Mouse (Mus musculus): ENCODE measurements around the gene Slc4a4. TPM values are rescaled to one million over a fixed set of nuclear protein-coding genes. Genes with fewer than 3 reads are reported as not detected.
"Not testable (repeated sequence)": the region's sequence is repeated elsewhere in the genome, so short reads cannot be mapped to it uniquely, and the experiment has no call there.

The Slc4a4 gene
- polyA plus RNA-seq, 1 experiment from 2014 or later, result 0.70 TPM

GRCm38 (mm10) chr5:89090131-89090530 is 203.5 kb downstream of the Slc4a4 start:
- WGBS (ENCODE audit: insufficient replicate concordance), result 46% methylated on average over 3 of the region's 3 CpGs
- Histone ChIP-seq H3K4me3 (replicated peaks) (no peak overlapping the region), H3K9me3 (replicated peaks) (no peaks in the 10 kb centered on the region), H3K27ac (no peak overlapping the region), H3K36me3 (no peaks in the 10 kb centered on the region), H3K27me3 (no peaks in the 10 kb centered on the region), H3K4me2 (no peak overlapping the region), H3K9ac (no peak overlapping the region), H3K4me1 (replicated peaks) (no peaks in the 10 kb centered on the region)
- DNase-seq (no peak), ATAC-seq (ENCODE audit: low read depth) (no peak)

DNA sequence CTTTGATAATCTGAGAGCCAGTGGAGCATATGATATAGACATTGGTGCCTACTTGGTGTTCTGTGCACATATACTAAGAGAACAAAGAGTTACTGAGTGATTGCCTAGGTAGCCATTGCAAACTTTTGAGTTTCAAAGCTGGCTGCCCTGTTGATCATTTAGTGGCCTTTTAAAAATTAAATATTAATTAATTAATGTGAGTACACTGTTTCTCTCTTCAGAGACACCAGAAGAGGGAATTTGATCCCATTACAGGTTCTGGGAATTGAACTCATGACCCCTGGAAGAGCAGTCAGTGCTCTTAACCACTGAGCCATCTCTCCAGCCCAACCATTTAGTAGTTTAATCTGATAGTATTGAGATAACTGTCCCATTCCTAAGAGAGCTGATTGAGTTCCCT is 209.8 kb downstream of the Slc4a4 start:
- no peak for ATAC-seq (ENCODE audit: low read depth)
- no peak overlapping the region for H3K4me2 ChIP-seq
- no peaks in the 10 kb centered on the region for H3K4me1 ChIP-seq (replicated peaks)
- no peak overlapping the region for H3K27ac ChIP-seq
- H3K27me3 ChIP-seq, result no peaks in the 10 kb centered on the region
- H3K36me3 ChIP-seq, result no peaks in the 10 kb centered on the region
- DNase-seq, result no peak
- no peak overlapping the region for H3K4me3 ChIP-seq (replicated peaks)
- H3K9me3 ChIP-seq (replicated peaks), result no peaks in the 10 kb centered on the region
- no peak overlapping the region for H3K9ac ChIP-seq

DNA sequence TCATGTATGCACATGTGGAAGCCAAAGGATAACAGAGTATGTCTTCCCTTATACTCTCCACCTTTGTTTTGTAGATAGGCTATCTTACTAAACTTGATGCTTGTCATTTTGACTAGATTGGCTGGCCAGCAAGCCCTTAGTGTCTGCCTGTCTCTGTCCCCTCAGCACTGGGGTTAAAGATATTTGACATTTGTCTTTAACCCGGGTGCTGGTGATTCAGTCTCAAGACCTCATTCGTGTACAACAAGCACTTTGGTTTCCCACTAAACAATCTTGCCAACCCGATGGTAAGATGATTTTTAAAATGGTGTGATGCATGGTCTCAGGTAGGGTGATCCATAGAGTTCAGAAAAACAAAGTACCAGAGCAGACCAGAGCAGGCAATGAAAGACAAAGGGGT is 210.7 kb downstream of the Slc4a4 start:
- Histone ChIP-seq H3K36me3 (no peaks in the 10 kb centered on the region), H3K27me3 (no peaks in the 10 kb centered on the region), H3K9me3 (replicated peaks) (no peaks in the 10 kb centered on the region), H3K4me3 (replicated peaks) (no peak overlapping the region), H3K4me1 (replicated peaks) (no peaks in the 10 kb centered on the region), H3K9ac (no peak overlapping the region), H3K4me2 (no peak overlapping the region), H3K27ac (no peak overlapping the region)
- DNase-seq (no peak), ATAC-seq (ENCODE audit: low read depth) (no peak)
- 53% methylated on average over 3 of the region's 3 CpGs for whole genome bisulfite sequencing (ENCODE audit: insufficient replicate concordance)

DNA sequence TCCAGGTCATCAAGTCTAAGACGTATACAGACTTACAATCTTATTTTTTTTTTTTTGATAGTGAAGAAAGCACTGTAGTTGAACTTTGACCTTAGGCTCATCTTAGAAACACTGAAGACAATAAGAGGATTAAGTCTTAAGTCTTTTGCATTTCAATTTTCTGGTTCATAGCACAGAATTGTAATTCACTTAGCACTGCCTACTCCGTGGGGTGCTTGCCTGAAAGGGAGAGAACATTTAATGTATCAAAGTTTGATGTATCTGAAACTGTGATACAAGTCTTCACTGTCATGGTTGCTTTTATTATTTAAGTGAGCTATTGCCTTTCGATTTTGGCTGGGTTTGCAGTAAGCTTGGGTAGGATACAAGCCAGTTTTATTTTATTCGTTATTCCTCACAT is 211.5 kb downstream of the Slc4a4 start:
- Histone ChIP-seq H3K4me1 (replicated peaks) (no peaks in the 10 kb centered on the region), H3K4me2 (no peak overlapping the region), H3K36me3 (no peaks in the 10 kb centered on the region), H3K9me3 (replicated peaks) (no peaks in the 10 kb centered on the region), H3K27me3 (no peaks in the 10 kb centered on the region), H3K4me3 (replicated peaks) (no peak overlapping the region), H3K27ac (no peak overlapping the region), H3K9ac (no peak overlapping the region)
- DNase-seq, result no peak
- ATAC-seq (ENCODE audit: low read depth), result no peak
- WGBS (ENCODE audit: insufficient replicate concordance), result 53% methylated on average over 4 of the region's 4 CpGs

- Histone ChIP-seq H3K9ac (no peak overlapping the region), H3K9me3 (replicated peaks) (no peaks in the 10 kb centered on the region), H3K4me1 (replicated peaks) (no peaks in the 10 kb centered on the region), H3K27me3 (no peaks in the 10 kb centered on the region), H3K4me2 (no peak overlapping the region), H3K27ac (no peak overlapping the region), H3K36me3 (no peaks in the 10 kb centered on the region), H3K4me3 (replicated peaks) (no peak overlapping the region)
- DNase-seq, result no peak
- ATAC-seq (ENCODE audit: low read depth), result no peak
- 59% methylated on average over 3 of the region's 3 CpGs for WGBS (ENCODE audit: insufficient replicate concordance)
Observed at GRCm38 (mm10) chr5:89099886-89100285, 213.3 kb downstream of the Slc4a4 start.

DNA sequence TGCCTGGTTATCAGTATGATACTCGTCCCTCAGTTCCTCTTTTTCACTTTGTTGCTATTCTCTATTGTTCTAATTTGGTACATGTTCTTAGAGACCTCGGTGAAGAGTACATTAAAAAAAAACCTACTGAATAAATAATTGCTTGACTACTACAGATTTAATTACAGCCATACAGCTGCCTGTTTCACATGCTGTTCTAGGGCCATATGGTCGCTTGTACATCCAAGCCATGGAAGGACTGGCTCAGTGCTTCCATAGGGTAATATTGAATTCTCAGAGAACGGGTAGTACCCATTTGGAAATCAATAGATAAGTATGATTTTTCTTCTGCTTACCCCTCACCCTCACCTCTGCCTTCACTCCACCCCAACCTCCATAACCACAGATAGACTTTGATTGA is 215.9 kb downstream of the Slc4a4 start:
- Histone ChIP-seq H3K27me3 (no peaks in the 10 kb centered on the region), H3K9ac (no peak overlapping the region), H3K4me1 (replicated peaks) (no peaks in the 10 kb centered on the region), H3K9me3 (replicated peaks) (no peaks in the 10 kb centered on the region), H3K4me3 (replicated peaks) (no peak overlapping the region), H3K4me2 (no peak overlapping the region), H3K27ac (no peak overlapping the region), H3K36me3 (no peaks in the 10 kb centered on the region)
- WGBS (ENCODE audit: insufficient replicate concordance), result 21% methylated on average over 4 of the region's 4 CpGs
- no peak for DNase-seq
- ATAC-seq (ENCODE audit: low read depth), result no peak

- no peak overlapping the region for H3K4me3 ChIP-seq (replicated peaks)
- H3K4me2 ChIP-seq, result no peak overlapping the region
- H3K27ac ChIP-seq, result no peak overlapping the region
- 70% methylated on average over 9 of the region's 9 CpGs for WGBS (ENCODE audit: insufficient replicate concordance)
- no peaks in the 10 kb centered on the region for H3K36me3 ChIP-seq
- no peaks in the 10 kb centered on the region for H3K27me3 ChIP-seq
- ATAC-seq (ENCODE audit: low read depth) (no peak), DNase-seq (no peak)
- H3K4me1 ChIP-seq (replicated peaks), result no peaks in the 10 kb centered on the region
- H3K9ac ChIP-seq, result no peak overlapping the region
- H3K9me3 ChIP-seq (replicated peaks), result no peaks in the 10 kb centered on the region
Observed at GRCm38 (mm10) chr5:89105346-89105745, 218.7 kb downstream of the Slc4a4 start.

DNA sequence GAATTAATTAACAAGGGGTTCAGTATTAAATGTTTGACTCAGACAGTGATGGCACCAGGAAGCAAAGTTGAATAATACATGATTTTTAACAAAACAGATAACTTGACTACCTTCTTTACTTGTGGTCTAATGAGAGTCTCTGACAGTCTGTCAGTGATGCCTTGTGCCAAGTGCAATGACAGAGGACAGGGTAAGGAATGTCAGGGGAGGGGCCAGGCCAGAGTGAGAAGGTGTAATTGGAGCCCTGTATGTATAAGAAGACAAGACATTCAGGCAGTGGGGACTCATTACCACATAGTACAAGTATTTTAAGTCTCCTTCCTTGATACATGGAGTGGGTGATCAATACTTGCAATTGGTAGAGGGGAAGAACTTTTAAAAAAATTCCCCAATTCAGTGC is 219.6 kb downstream of the Slc4a4 start:
- ATAC-seq (ENCODE audit: low read depth) (no peak), DNase-seq (no peak)
- H3K9me3 ChIP-seq (replicated peaks), result no peaks in the 10 kb centered on the region
- H3K4me3 ChIP-seq (replicated peaks), result no peak overlapping the region
- H3K4me2 ChIP-seq, result no peak overlapping the region
- no peaks in the 10 kb centered on the region for H3K27me3 ChIP-seq
- H3K4me1 ChIP-seq (replicated peaks), result no peaks in the 10 kb centered on the region
- no peak overlapping the region for H3K27ac ChIP-seq
- H3K36me3 ChIP-seq, result no peaks in the 10 kb centered on the region
- no peak overlapping the region for H3K9ac ChIP-seq

DNA sequence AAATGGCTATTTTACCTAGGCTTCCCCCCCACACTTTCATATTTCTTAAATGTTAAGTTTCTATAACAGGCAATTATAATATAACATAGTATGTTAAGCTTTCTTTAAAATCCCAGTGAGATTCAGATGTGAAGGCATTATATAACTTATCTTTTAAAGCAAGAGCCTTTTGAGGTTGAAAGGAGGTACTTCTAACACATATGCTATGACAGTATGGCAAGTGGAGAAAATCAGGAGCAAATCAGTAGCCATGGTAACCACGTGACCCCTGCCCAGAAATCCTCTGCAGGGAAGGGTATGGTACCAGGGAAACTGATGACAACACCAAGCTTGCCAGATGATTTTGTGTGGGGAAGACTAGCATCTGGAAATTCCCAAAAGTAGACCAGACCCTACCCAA is 222.2 kb downstream of the Slc4a4 start:
- DNase-seq (no peak), ATAC-seq (ENCODE audit: low read depth) (no peak)
- WGBS (ENCODE audit: insufficient replicate concordance), result 56% methylated on average over 1 of the region's 1 CpGs
- no peak overlapping the region for H3K4me3 ChIP-seq (replicated peaks)
- no peaks in the 10 kb centered on the region for H3K36me3 ChIP-seq
- no peaks in the 10 kb centered on the region for H3K4me1 ChIP-seq (replicated peaks)
- H3K27ac ChIP-seq, result no peak overlapping the region
- H3K27me3 ChIP-seq, result no peaks in the 10 kb centered on the region
- no peak overlapping the region for H3K9ac ChIP-seq
- H3K4me2 ChIP-seq, result no peak overlapping the region
- H3K9me3 ChIP-seq (replicated peaks), result no peaks in the 10 kb centered on the region

- H3K27me3 ChIP-seq, result no peaks in the 10 kb centered on the region
- DNase-seq (no peak), ATAC-seq (ENCODE audit: low read depth) (no peak)
- H3K27ac ChIP-seq, result no peak overlapping the region
- 61% methylated on average over 2 of the region's 2 CpGs for WGBS (ENCODE audit: insufficient replicate concordance)
- no peaks in the 10 kb centered on the region for H3K4me1 ChIP-seq (replicated peaks)
- no peak overlapping the region for H3K4me3 ChIP-seq (replicated peaks)
- H3K9ac ChIP-seq, result no peak overlapping the region
- H3K36me3 ChIP-seq, result no peaks in the 10 kb centered on the region
- no peaks in the 10 kb centered on the region for H3K9me3 ChIP-seq (replicated peaks)
- no peak overlapping the region for H3K4me2 ChIP-seq
Observed at GRCm38 (mm10) chr5:89109832-89110231, 223.2 kb downstream of the Slc4a4 start.

DNA sequence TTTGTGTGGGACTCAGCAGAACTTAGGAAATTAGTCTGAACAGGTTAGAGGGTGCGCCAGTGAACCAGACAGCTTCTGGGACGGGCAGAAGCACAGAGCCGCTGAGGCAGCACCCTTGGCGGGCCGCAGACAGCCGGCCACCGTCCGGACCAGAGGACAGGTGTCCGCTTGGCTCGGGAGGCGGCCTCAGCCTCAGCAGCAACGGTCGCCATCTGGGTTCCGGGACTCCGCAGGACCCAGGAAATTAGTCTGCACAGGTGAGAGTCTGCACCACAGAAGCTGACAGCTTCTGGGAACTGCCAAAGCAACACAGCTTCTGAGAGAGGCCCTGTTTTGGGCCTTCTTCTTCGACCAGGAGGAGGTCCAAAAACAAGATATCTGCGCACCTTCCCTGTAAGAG is 225.4 kb downstream of the Slc4a4 start:
- H3K27me3 ChIP-seq; ATAC-seq (ENCODE audit: low read depth); H3K36me3 ChIP-seq; H3K27ac ChIP-seq; H3K4me3 ChIP-seq (replicated peaks); DNase-seq; H3K4me1 ChIP-seq (replicated peaks); H3K9me3 ChIP-seq (replicated peaks); H3K4me2 ChIP-seq; H3K9ac ChIP-seq: not testable (repeated sequence)
- 85% methylated on average over 15 of the region's 17 CpGs for WGBS (ENCODE audit: insufficient replicate concordance)

DNA sequence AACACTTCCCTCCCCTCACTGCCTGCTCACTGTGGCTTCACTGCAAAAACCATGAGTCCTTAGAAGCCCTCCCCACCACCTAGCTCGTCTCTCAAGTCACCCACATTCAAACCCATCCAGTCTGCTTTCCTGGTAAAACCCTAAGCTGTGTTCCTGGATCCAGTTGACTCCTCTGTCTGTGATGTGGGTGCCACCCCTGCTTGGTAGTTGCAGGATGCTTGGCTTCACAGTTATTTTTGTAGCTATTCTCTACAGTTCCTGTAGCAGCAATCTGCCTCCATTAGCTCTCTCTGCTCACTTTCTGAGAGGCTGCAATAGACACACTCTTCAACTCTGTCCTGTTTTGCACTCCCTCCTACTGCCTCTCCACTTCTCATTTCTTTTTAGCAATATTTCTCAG is 234.3 kb downstream of the Slc4a4 start:
- H3K9me3 ChIP-seq (replicated peaks), result no peaks in the 10 kb centered on the region
- no peak overlapping the region for H3K4me3 ChIP-seq (replicated peaks)
- no peaks in the 10 kb centered on the region for H3K4me1 ChIP-seq (replicated peaks)
- H3K9ac ChIP-seq, result no peak overlapping the region
- H3K27ac ChIP-seq, result no peak overlapping the region
- no peaks in the 10 kb centered on the region for H3K27me3 ChIP-seq
- DNase-seq, result no peak
- WGBS (ENCODE audit: insufficient replicate concordance), result 21% methylated on average over 1 of the region's 1 CpGs
- ATAC-seq (ENCODE audit: low read depth), result no peak
- H3K36me3 ChIP-seq, result no peaks in the 10 kb centered on the region
- H3K4me2 ChIP-seq, result no peak overlapping the region

Data from liver, embryonic 13.5 days (tissue).